Mouse (Mus musculus): ENCODE results near the gene Prkab2. TPM values are rescaled to one million over a fixed set of nuclear protein-coding genes. Genes with fewer than 3 reads are reported as not detected.
A peak's percentile ranks its signal among the peaks of the same experiment; 100 is the strongest.

The Prkab2 gene
- polyA plus RNA-seq, 1 experiment from 2014 or later: 3.1 TPM

- 1% methylated on average over 44 of the region's 50 CpGs for WGBS
- Histone ChIP-seq H3K9me3 (ENCODE audit: control insufficient read depth) (no peaks in the 10 kb centered on the region), H3K36me3 (ENCODE audit: control insufficient read depth, insufficient read depth) (peaks cover 5% of the 10 kb centered on the region; the same call in 1 of the 2 replicates), H3K27ac (ENCODE audit: low read depth, low read length) (no peak overlapping the region), H3K9ac (ENCODE audit: low read depth, low read length) (peak overlapping the region; percentile 63), H3K4me3 (ENCODE audit: low read depth, low read length) (peak overlapping the region; percentile 79), H3K4me2 (replicated peaks; ENCODE audit: low read depth) (peak overlapping the region; percentile 93), H3K4me1 (replicated peaks; ENCODE audit: control insufficient read depth, insufficient read depth, low read length) (peaks cover 4% of the 10 kb centered on the region; the same call in 1 of the 2 replicates), H3K27me3 (replicated peaks; ENCODE audit: control insufficient read depth, insufficient read depth, low read length) (no peaks in the 10 kb centered on the region)
- TF ChIP-seq CTCF (IDR thresholded peaks at IDR 0.05; ENCODE audit: low read depth): no peak
- ATAC-seq: no peak; the same call in 1 of the 2 replicates
Observed at GRCm38 (mm10) chr3:97658426-97659193, 617 bp downstream of the Prkab2 start.

DNA sequence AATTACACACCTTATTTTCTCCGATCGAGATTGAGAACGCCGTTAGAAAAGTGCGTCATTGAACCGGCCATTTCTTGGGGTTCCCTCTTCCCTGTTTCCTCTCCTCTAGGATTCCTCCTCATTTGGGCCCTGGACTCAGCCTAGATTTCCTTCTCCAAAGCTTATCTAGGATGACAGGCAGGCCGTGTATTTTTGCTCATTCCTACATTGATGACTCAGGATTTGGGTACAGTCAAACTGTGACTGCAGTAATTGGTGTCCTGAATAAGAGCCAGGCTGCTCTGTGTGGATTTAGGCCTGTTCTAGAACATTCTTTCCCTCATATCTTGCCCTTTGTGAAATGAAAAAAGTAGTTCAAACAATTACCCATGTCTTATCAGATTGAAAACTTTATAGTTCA is 1.8 kb downstream of the Prkab2 start:
- 80% methylated on average over 7 of the region's 7 CpGs for WGBS
- Histone ChIP-seq H3K27me3 (replicated peaks; ENCODE audit: control insufficient read depth, insufficient read depth, low read length) (no peaks in the 10 kb centered on the region), H3K9ac (ENCODE audit: low read depth, low read length) (no peak overlapping the region), H3K9me3 (ENCODE audit: control insufficient read depth) (no peaks in the 10 kb centered on the region), H3K27ac (ENCODE audit: low read depth, low read length) (no peak overlapping the region), H3K4me1 (replicated peaks; ENCODE audit: control insufficient read depth, insufficient read depth, low read length) (peaks cover 4% of the 10 kb centered on the region; the same call in 1 of the 2 replicates), H3K4me2 (replicated peaks; ENCODE audit: low read depth) (peak overlapping the region; percentile 93; the same call in 1 of the 2 replicates), H3K36me3 (ENCODE audit: control insufficient read depth, insufficient read depth) (peaks cover 10% of the 10 kb centered on the region; the same call in 1 of the 2 replicates), H3K4me3 (ENCODE audit: low read depth, low read length) (no peak overlapping the region)
- no peak for TF ChIP-seq CTCF (IDR thresholded peaks at IDR 0.05; ENCODE audit: low read depth)
- no peak for ATAC-seq

- no peaks in the 10 kb centered on the region for H3K27me3 ChIP-seq (replicated peaks; ENCODE audit: control insufficient read depth, insufficient read depth, low read length)
- no peaks in the 10 kb centered on the region for H3K9me3 ChIP-seq (ENCODE audit: control insufficient read depth)
- WGBS: 51% methylated on average over 8 of the region's 8 CpGs
- TF ChIP-seq CTCF (IDR thresholded peaks at IDR 0.05; ENCODE audit: low read depth): no peak
- H3K4me1 ChIP-seq (replicated peaks; ENCODE audit: control insufficient read depth, insufficient read depth, low read length): peaks cover 4% of the 10 kb centered on the region; the same call in 1 of the 2 replicates
- no peak overlapping the region for H3K4me3 ChIP-seq (ENCODE audit: low read depth, low read length)
- no peak overlapping the region for H3K9ac ChIP-seq (ENCODE audit: low read depth, low read length)
- H3K4me2 ChIP-seq (replicated peaks; ENCODE audit: low read depth): no peak overlapping the region
- no peak for ATAC-seq
- H3K36me3 ChIP-seq (ENCODE audit: control insufficient read depth, insufficient read depth): peaks cover 17% of the 10 kb centered on the region
- H3K27ac ChIP-seq (ENCODE audit: low read depth, low read length): no peak overlapping the region
Observed at GRCm38 (mm10) chr3:97661206-97661605, 3.2 kb downstream of the Prkab2 start.

DNA sequence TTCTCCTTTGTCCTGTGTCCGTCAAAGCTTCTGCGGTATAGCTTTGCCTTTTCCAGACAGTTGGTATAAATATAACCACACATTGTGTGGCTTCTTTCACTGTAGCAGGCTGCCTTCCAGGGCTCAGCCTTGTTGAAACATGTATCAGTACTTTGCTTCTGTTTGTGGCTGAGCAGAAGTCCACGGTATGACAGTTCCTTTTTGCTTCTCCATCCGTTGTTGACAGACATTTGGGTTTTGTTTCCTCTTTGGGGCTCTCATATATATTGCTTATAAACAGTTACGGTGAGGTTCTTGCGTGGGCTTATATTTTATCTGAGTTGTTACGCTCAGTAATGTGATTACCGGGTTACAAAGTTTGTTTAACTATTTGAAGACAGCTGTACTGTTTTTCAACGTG is 7.5 kb downstream of the Prkab2 start:
- no peak for ATAC-seq
- peaks cover 38% of the 10 kb centered on the region for H3K36me3 ChIP-seq (ENCODE audit: control insufficient read depth, insufficient read depth)
- H3K9ac ChIP-seq (ENCODE audit: low read depth, low read length): no peak overlapping the region
- TF ChIP-seq CTCF (IDR thresholded peaks at IDR 0.05; ENCODE audit: low read depth): no peak
- H3K27ac ChIP-seq (ENCODE audit: low read depth, low read length): no peak overlapping the region
- no peaks in the 10 kb centered on the region for H3K4me1 ChIP-seq (replicated peaks; ENCODE audit: control insufficient read depth, insufficient read depth, low read length)
- 67% methylated on average over 9 of the region's 9 CpGs for WGBS
- no peak overlapping the region for H3K4me3 ChIP-seq (ENCODE audit: low read depth, low read length)
- H3K4me2 ChIP-seq (replicated peaks; ENCODE audit: low read depth): no peak overlapping the region
- H3K9me3 ChIP-seq (ENCODE audit: control insufficient read depth): no peaks in the 10 kb centered on the region
- H3K27me3 ChIP-seq (replicated peaks; ENCODE audit: control insufficient read depth, insufficient read depth, low read length): no peaks in the 10 kb centered on the region

DNA sequence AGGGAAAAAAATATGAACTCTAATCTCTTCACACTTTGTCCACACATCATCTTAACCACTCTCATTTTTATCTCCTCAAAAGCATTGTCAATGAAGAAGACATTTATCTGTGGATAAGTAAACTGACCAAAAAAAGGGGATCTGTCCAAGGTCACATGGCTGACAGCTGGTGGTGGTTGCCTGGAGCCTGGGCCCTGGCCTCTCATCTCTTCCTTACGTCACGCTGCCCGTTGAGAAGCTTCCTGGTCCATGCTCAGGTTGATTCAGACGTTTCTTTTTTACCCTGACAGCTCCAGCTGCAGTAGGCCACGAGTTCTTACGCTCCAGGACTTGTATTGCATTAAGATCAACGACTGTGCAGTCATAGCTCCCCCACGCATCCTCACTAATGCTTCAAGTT is 8.2 kb downstream of the Prkab2 start:
- TF ChIP-seq CTCF (IDR thresholded peaks at IDR 0.05; ENCODE audit: low read depth): no peak
- H3K36me3 ChIP-seq (ENCODE audit: control insufficient read depth, insufficient read depth): peaks cover 42% of the 10 kb centered on the region
- WGBS: 59% methylated on average over 8 of the region's 8 CpGs

DNA sequence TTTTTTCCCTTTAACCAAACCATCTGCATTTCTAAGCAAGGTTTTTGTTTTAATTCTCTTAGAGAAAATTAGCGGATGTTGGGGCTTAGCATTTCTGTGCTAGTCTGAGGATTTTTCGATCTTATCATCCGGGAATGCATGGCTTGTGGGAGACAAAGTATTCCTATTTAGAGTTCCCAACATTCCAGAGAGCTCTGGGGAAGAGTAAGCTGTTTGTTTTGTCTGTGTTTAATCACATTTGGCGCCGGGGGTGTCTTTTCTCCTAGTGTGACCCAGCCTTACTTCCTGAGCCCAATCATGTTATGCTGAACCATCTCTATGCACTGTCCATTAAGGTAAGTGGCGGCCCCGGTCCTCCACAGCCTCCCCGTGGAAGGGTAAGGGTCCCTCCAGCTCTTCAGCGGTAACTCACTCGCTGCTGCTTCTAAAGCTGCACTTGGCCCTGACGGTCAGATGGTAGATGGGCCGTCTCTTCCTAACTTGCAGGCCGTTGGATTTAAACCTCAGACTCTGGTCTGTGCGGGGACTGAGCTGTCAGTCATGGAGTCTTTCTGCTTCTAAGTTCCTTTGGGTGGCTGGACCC is 9.2 kb downstream of the Prkab2 start:
- no peak overlapping the region for H3K4me3 ChIP-seq (ENCODE audit: low read depth, low read length)
- H3K4me2 ChIP-seq (replicated peaks; ENCODE audit: low read depth): no peak overlapping the region
- peaks cover 45% of the 10 kb centered on the region for H3K36me3 ChIP-seq (ENCODE audit: control insufficient read depth, insufficient read depth)
- no peaks in the 10 kb centered on the region for H3K4me1 ChIP-seq (replicated peaks; ENCODE audit: control insufficient read depth, insufficient read depth, low read length)
- H3K27me3 ChIP-seq (replicated peaks; ENCODE audit: control insufficient read depth, insufficient read depth, low read length): no peaks in the 10 kb centered on the region
- no peak overlapping the region for H3K9ac ChIP-seq (ENCODE audit: low read depth, low read length)
- WGBS: 63% methylated on average over 14 of the region's 14 CpGs
- no peaks in the 10 kb centered on the region for H3K9me3 ChIP-seq (ENCODE audit: control insufficient read depth)
- no peak for TF ChIP-seq CTCF (IDR thresholded peaks at IDR 0.05; ENCODE audit: low read depth)
- ATAC-seq: no peak
- H3K27ac ChIP-seq (ENCODE audit: low read depth, low read length): no peak overlapping the region

More for the DNA sequence above, 8.2 kb downstream of the Prkab2 start:
- Histone ChIP-seq H3K4me2 (replicated peaks; ENCODE audit: low read depth) (no peak overlapping the region), H3K4me1 (replicated peaks; ENCODE audit: control insufficient read depth, insufficient read depth, low read length) (no peaks in the 10 kb centered on the region), H3K9me3 (ENCODE audit: control insufficient read depth) (no peaks in the 10 kb centered on the region), H3K9ac (ENCODE audit: low read depth, low read length) (no peak overlapping the region), H3K27me3 (replicated peaks; ENCODE audit: control insufficient read depth, insufficient read depth, low read length) (no peaks in the 10 kb centered on the region), H3K27ac (ENCODE audit: low read depth, low read length) (no peak overlapping the region), H3K4me3 (ENCODE audit: low read depth, low read length) (no peak overlapping the region)
- no peak for ATAC-seq

Measured in intestine, postnatal 0 days (tissue).